Mouse (Mus musculus): Measurements from ENCODE around the gene Bsg.

DNA sequence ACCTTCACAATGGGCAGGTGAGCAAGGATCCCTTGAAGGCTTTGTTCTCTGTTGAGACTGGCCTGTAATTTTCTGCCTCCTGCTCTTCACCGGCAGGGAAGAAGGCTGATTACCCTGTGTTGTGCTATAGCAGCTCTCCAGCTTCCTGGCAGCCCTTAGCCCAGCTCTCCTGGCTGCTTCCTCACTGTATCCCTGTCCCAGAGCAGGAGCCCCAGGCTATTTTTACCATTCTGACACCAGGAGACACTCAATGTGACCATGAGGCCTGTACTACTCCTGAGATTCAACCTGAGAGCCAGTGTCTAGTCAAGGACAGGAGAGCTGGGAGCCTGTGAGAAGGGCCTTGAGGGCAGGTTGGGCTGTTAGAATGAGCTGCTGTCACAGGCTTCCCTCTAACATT lies 17.6 kb upstream of the Bsg start:
- TF ChIP-seq CTCF (IDR thresholded peaks at IDR 0.05; ENCODE audit: insufficient read depth, low read depth, low read length) (no peak), POLR2A (IDR thresholded peaks at IDR 0.05; ENCODE audit: insufficient read depth, low read depth, low read length) (no peak)

Measured in olfactory bulb, adult 2 months (tissue).